Mouse (Mus musculus) MEL (cell line): Measurements from ENCODE around the gene Cd302. TPM values are rescaled to one million over a fixed set of nuclear protein-coding genes. Genes with fewer than 3 reads are reported as not detected.

Experiments
- DNase-seq: peaks from one replicate; pipeline ENCODE4 v3.0.0; 2011; ENCODE audit warnings: low read depth, low spot score
- H3K27ac ChIP-seq: 2 replicates; pipeline ENCODE4 v1.5.1; 2012; ENCODE audit warnings: low read depth, mild to moderate bottlenecking, control low read depth, low read length, moderate library complexity; ENCODE audit not compliant: control insufficient read depth
- H3K27me3 ChIP-seq, 2 experiments: fragments of 150-350 bp in 1 of 2; sonication (generic) in 1 of 2; 2 replicates each; pipeline ENCODE4 v1.6.1; 2012; ENCODE audit warnings: low read length in 2 of 2, mild to moderate bottlenecking in 2 of 2, improper control_type of control experiment in 1 of 2, moderate library complexity in 1 of 2; ENCODE audit not compliant: insufficient read depth in 2 of 2, control insufficient read depth in 1 of 2
- H3K36me3 ChIP-seq, 2 experiments: 2 replicates each; pipeline ENCODE4 v1.6.1; 2012 to 2014; ENCODE audit warnings: low read length in 2 of 2, improper control_type of control experiment in 1 of 2, inconsistent platforms in 1 of 2, mild to moderate bottlenecking in 1 of 2; ENCODE audit not compliant: insufficient read depth in 2 of 2, control insufficient read depth in 1 of 2
- H3K4me1 ChIP-seq, 2 experiments: fragments of 150-350 bp in 1 of 2; sonication (generic) in 1 of 2; 2 replicates each; pipeline ENCODE4 v1.6.1; 2012; ENCODE audit warnings: low read length in 2 of 2, improper control_type of control experiment in 1 of 2, mild to moderate bottlenecking in 1 of 2; ENCODE audit not compliant: insufficient read depth in 2 of 2, control insufficient read depth in 1 of 2
- H3K4me3 ChIP-seq, 2 experiments: fragments of 150-350 bp in 1 of 2; sonication (generic) in 1 of 2; 2 replicates each; pipeline ENCODE4 v1.5.1; 2012; ENCODE audit warnings: low read depth in 2 of 2, low read length in 2 of 2, mild to moderate bottlenecking in 2 of 2, moderate library complexity in 2 of 2, control low read depth in 1 of 2, improper control_type of control experiment in 1 of 2; ENCODE audit not compliant: control insufficient read depth in 1 of 2, insufficient read depth in 1 of 2
- H3K79me2 ChIP-seq: 2 replicates; pipeline ENCODE4 v1.6.1; 2012; ENCODE audit warnings: mild to moderate bottlenecking, low read length, moderate library complexity; ENCODE audit not compliant: control insufficient read depth, poor library complexity, insufficient read depth
- H3K9ac ChIP-seq: 2 replicates; pipeline ENCODE4 v1.6.1; 2012; ENCODE audit warnings: low read depth, mild to moderate bottlenecking, control low read depth, low read length, moderate library complexity; ENCODE audit not compliant: control insufficient read depth, poor library complexity, severe bottlenecking
- H3K9me3 ChIP-seq: fragments of 150-350 bp; sonication (generic); replicated peaks from 2 replicates; pipeline ENCODE4 v1.6.1; 2012; ENCODE audit warnings: mild to moderate bottlenecking, low read length, improper control_type of control experiment, moderate library complexity; ENCODE audit not compliant: insufficient read depth
- CHD1 ChIP-seq: IDR thresholded peaks from 2 replicates; pipeline ENCODE4 v1.6.1; 2012; ENCODE audit warnings: low read depth, mild to moderate bottlenecking, inconsistent platforms, low read length, improper control_type of control experiment
- EP300 ChIP-seq, 2 experiments: IDR thresholded peaks; 2 replicates each; pipeline ENCODE4 v1.6.1; 2011; ENCODE audit warnings: improper control_type of control experiment in 2 of 2, low read length in 2 of 2, low read depth in 1 of 2, mild to moderate bottlenecking in 1 of 2
- ETS1 ChIP-seq: IDR thresholded peaks from 2 replicates; pipeline ENCODE4 v1.6.1; 2012; ENCODE audit warnings: low read depth, mild to moderate bottlenecking, inconsistent platforms, low read length, improper control_type of control experiment, moderate library complexity
- JUND ChIP-seq: IDR thresholded peaks from 2 replicates; pipeline ENCODE4 v1.6.1; 2011; ENCODE audit warnings: low read depth, mild to moderate bottlenecking, improper control_type of control experiment, low read length
- MAX ChIP-seq: IDR thresholded peaks from 2 replicates; pipeline ENCODE4 v1.6.1; 2011; ENCODE audit warnings: low read length, improper control_type of control experiment
- MXI1 ChIP-seq: IDR thresholded peaks from 2 replicates; pipeline ENCODE4 v1.6.1; 2011; ENCODE audit warnings: mild to moderate bottlenecking, low read depth, low read length, improper control_type of control experiment
- MYC ChIP-seq: IDR thresholded peaks from 2 replicates; pipeline ENCODE4 v1.6.1; 2011; ENCODE audit warnings: low read depth, mild to moderate bottlenecking, low read length, improper control_type of control experiment, moderate library complexity
- NELFE ChIP-seq: IDR thresholded peaks from 2 replicates; pipeline ENCODE4 v1.6.1; 2011; ENCODE audit warnings: low read depth, low read length, improper control_type of control experiment
- POLR2A ChIP-seq, 2 experiments: IDR thresholded peaks; 2 replicates each; pipeline ENCODE4 v1.6.1; 2011 to 2012; ENCODE audit warnings: low read length in 2 of 2, mild to moderate bottlenecking in 2 of 2, control low read depth in 1 of 2, improper control_type of control experiment in 1 of 2, low read depth in 1 of 2, moderate library complexity in 1 of 2; ENCODE audit not compliant: control insufficient read depth in 1 of 2, insufficient read depth in 1 of 2, poor library complexity in 1 of 2
- POLR2AphosphoS2 ChIP-seq: IDR thresholded peaks from 2 replicates; pipeline ENCODE4 v1.6.1; 2011; ENCODE audit warnings: low read length, improper control_type of control experiment
- RAD21 ChIP-seq: IDR thresholded peaks from 2 replicates; pipeline ENCODE4 v1.6.1; 2011; ENCODE audit warnings: mild to moderate bottlenecking, low read depth, low read length, improper control_type of control experiment
- SIN3A ChIP-seq: IDR thresholded peaks from 2 replicates; pipeline ENCODE4 v1.6.1; 2012; ENCODE audit warnings: low read length, improper control_type of control experiment, inconsistent platforms
- TAL1 ChIP-seq: IDR thresholded peaks from 2 replicates; pipeline ENCODE4 v1.6.1; 2012; ENCODE audit warnings: mild to moderate bottlenecking, inconsistent platforms, low read length, moderate library complexity, mixed read lengths
- TBP ChIP-seq: IDR thresholded peaks from 2 replicates; pipeline ENCODE4 v1.8.0; 2011; ENCODE audit warnings: low read depth, low read length, improper control_type of control experiment
- TCF12 ChIP-seq: IDR thresholded peaks from 2 replicates; pipeline ENCODE4 v1.6.1; 2014; ENCODE audit warnings: low read depth, mild to moderate bottlenecking, inconsistent platforms, low read length, improper control_type of control experiment, moderate library complexity
- UBTF ChIP-seq: IDR thresholded peaks from 2 replicates; pipeline ENCODE4 v1.6.1; 2012; ENCODE audit warnings: low read depth, mild to moderate bottlenecking, inconsistent platforms, low read length, improper control_type of control experiment, moderate library complexity, borderline replicate concordance; ENCODE audit not compliant: insufficient read depth
- USF1 ChIP-seq: IDR thresholded peaks from 2 replicates; pipeline ENCODE4 v1.6.1; 2014; ENCODE audit warnings: low read depth, mild to moderate bottlenecking, inconsistent platforms, low read length, improper control_type of control experiment, moderate library complexity
- ZKSCAN1 ChIP-seq: IDR thresholded peaks from 2 replicates; pipeline ENCODE4 v1.6.1; 2012; ENCODE audit warnings: low read depth, mild to moderate bottlenecking, inconsistent platforms, low read length, improper control_type of control experiment, moderate library complexity
- ZMIZ1 ChIP-seq: IDR thresholded peaks from 2 replicates; pipeline ENCODE4 v1.6.1; 2012; ENCODE audit warnings: low read depth, mild to moderate bottlenecking, inconsistent platforms, low read length, improper control_type of control experiment, moderate library complexity
- ZNF384 ChIP-seq: IDR thresholded peaks from 2 replicates; pipeline ENCODE4 v1.6.1; 2012; ENCODE audit warnings: low read depth, mild to moderate bottlenecking, inconsistent platforms, low read length, improper control_type of control experiment
- polyA plus RNA-seq, 2 experiments: library from polyadenylated mRNA; stranded (reverse) in 1 of 2; unstranded in 1 of 2; fragments of >175 nt in 1 of 2; fragments of >200 nt in 1 of 2; gene quantifications; 2 replicates each; pipeline versions ENCODE4 v1.2.1 to v1.2.4; 2012; ENCODE audit warnings: low replicate concordance in 2 of 2, low read depth in 1 of 2; ENCODE audit not compliant: insufficient read length in 2 of 2, insufficient read depth in 1 of 2, missing spikeins in 1 of 2
- total RNA-seq: library from RNA; depleted of rRNA; stranded (reverse); fragments of 300-350 nt; gene quantifications from 2 replicates; pipeline ENCODE4 v1.2.3, GENCODE M21; 2012

The Cd302 gene
- total and polyA plus RNA-seq, 3 experiments, result 0.92 to 1.7 TPM; not detected in 1

DNA sequence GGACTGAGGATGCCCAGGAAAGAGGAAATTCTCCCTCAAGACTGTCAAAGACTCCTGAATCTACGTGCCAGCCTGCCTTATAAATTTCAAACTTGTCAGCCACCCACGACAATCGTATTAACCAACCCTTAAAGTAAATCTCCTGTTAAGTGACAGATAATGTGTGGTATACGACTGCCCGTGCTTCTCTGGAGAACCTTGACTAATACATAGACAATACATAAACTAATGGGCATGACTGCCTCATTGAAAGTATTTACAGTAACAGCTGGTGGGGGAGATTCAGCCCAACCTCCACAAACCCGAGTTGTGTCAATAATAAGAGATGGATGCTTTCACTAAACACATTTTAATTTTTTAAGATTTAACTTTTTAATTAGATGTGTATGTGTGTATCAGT is 78.5 kb downstream of the Cd302 start:
- TF ChIP-seq POLR2AphosphoS2 (no peak), UBTF (no peak), TAL1 (no peak), ZNF384 (no peak), CHD1 (no peak), MXI1 (no peak), ZKSCAN1 (no peak), JUND (no peak)
- TF ChIP-seq, all 39 proteins: peak for 0
- Histone ChIP-seq H3K79me2 (peaks cover 25% of the 10 kb centered on the region), H3K4me3 (no peak overlapping the region), H3K9ac (no peak overlapping the region), H3K27me3 (no peaks in the 10 kb centered on the region), H3K9me3 (no peaks in the 10 kb centered on the region), H3K4me1 (peaks cover 12 to 35% of the 10 kb centered on the region in 2 experiments), H3K36me3 (peaks cover 0 to 34% of the 10 kb centered on the region in 2 experiments; a peak in 2 of 4 replicates), H3K27ac (no peak overlapping the region)
- no peak for DNase-seq

DNA sequence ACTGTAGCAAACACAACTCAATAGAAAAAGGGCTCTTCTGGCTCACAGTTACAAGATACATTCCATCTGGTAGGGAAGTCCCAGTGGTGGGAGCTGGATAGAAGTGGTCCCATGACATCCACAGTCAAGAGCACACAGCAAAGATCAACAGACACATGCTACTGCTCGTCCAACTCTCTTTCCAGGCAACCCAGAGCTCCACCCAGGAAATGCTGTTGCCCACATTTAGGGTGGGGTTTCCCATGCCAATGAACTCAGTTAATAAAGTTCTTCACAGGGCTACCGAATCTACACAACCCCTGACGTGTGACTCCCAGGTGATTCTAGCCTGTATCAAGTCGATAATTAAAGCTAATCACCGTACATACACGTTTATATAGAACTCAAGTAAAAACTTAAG is 80.1 kb downstream of the Cd302 start:
- DNase-seq, result peak; percentile 82
- peaks cover 11% of the 10 kb centered on the region for H3K79me2 ChIP-seq
- peaks cover 0 to 34% of the 10 kb centered on the region in 2 experiments; a peak in 2 of 4 replicates for H3K36me3 ChIP-seq
- peak overlapping the region; percentile 3 to 20; a peak in 2 of 4 replicates for H3K4me3 ChIP-seq
- H3K9ac ChIP-seq, result peak overlapping the region; percentile 41
- H3K27ac ChIP-seq, result peak overlapping the region; percentile 67
- TF ChIP-seq RAD21, result no peak
- TF ChIP-seq ZMIZ1, result no peak
- no peak for TF ChIP-seq MAX
- peak; percentile 38 for TF ChIP-seq SIN3A
- TF ChIP-seq EP300 (IDR thresholded peaks at IDR 0.05; ENCODE audit: low read depth in 1 of 2, low read length in 2 of 2), result 0 out of 4 replicates have a peak, but pooled peaks of 1 of the 2 experiments have one; percentile 43
- TF ChIP-seq POLR2AphosphoS2, result no peak
- peak; percentile 73 for TF ChIP-seq MYC
- no peak for TF ChIP-seq ZNF384
- TF ChIP-seq TBP, result peak; percentile 63; the same call in 1 of the 2 replicates
- TF ChIP-seq NELFE, result peak; percentile 14; the same call in 1 of the 2 replicates
- peak; percentile 45; the same call in 1 of the 2 replicates for TF ChIP-seq ETS1
- no peak for TF ChIP-seq TCF12
- TF ChIP-seq USF1, result no peak
- peak in 1 of 2 experiments; percentile 50; a peak in 1 of 4 replicates for TF ChIP-seq POLR2A (IDR thresholded peaks at IDR 0.05; ENCODE audit: control insufficient read depth in 1 of 2, insufficient read depth in 1 of 2, low read depth in 1 of 2, low read length in 2 of 2, poor library complexity in 1 of 2)
- no peaks in the 10 kb centered on the region for H3K9me3 ChIP-seq
- H3K27me3 ChIP-seq, result no peaks in the 10 kb centered on the region
- H3K4me1 ChIP-seq, result peaks cover 12 to 33% of the 10 kb centered on the region in 2 experiments
